Mouse (Mus musculus) lung, postnatal 0 days (tissue): ENCODE results near the gene Cnr2.

ENCODE experiments used
- CTCF ChIP-seq: IDR thresholded peaks from 2 replicates; pipeline ENCODE4 v1.5.1; 2016; ENCODE audit warnings: antibody characterized with exemption, mild to moderate bottlenecking
- EP300 ChIP-seq: IDR thresholded peaks from 2 replicates; pipeline ENCODE4 v1.6.1; 2016; ENCODE audit warnings: antibody characterized with exemption, mild to moderate bottlenecking, control low read depth

GRCm38 (mm10) chr4:135945706-135946105, 50.5 kb downstream of the Cnr2 start:
- TF ChIP-seq CTCF (no peak), EP300 (no peak)
